Mouse (Mus musculus) NIH3T3 (cell line): ENCODE results near the gene C1qtnf7.

Source experiments
- DNase-seq: peaks from one replicate; pipeline ENCODE4 v3.0.0-alpha.2; 2012; ENCODE audit warnings: low read depth

C1qtnf7 gene

DNA sequence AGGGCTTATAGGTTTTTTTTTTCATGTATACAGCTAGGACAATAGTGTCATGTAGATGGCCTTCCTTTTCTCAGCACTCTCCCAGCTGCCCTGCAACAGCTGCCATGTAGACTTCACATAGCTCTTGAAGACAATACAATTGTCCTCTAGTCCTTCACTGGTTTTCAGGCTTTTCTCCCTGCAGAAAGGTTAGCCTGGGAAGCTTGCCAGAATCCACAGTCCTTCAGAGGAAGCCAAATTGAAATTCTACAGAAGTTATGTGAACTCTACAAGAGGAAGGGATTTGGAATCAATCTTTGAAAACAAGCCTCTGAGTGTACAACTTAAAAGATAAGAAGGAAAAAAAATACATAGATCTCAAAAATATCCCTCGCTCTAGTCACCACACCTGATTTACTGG is 94.4 kb downstream of the C1qtnf7 start:
- no peak for DNase-seq

DNA sequence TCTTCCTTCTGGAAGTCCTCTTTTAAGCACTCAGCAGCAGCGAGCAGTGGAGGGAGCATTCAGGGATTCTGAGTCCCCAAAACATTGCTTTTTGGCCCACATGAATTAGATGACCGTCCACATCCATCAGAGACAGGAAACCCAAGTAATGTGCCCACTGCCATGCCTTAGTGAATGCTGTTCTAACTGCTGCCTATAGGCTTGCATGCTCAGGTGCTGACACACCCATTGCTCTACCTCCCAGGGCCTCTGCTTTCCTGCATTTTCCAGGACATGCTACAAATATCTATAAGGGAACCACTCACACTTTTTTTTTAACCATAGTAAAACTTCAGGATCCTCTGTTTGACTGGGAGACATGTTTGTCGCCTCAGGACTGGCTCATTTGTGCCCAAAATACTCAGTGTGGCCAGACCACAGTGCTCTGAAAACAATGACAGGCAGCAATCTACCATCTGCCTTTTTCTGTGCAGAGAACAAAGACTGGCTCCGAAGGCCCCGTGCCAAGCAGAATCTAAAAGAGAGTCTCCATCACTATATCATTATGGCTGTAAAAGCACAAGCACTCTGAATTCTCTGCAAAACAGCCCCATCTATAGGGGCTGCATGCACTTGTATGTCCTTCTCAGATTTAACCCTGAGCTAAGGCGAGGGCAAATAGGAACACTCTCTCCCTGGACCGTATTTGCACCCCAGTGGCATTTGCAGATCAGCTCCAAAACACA is 106.4 kb downstream of the C1qtnf7 start:
- DNase-seq: no peak

DNA sequence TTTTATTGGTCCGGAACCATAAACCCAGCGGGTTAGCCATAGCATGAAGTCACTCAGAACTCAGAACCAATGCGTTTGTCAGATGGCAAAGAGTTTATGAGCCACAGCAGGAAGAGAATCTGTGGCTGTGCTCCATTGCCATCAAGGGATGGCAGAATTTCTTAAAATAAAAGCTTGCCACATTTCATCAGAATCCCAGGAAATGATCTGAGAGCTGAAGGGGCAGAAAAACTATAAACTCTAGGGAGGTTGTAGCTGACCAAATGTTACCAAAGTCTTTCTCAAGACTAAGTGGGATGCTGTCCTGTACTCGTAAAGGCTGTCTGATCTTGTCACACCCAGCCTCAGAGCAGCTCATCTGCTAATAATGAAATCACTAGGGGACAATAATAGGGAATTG is 110.1 kb downstream of the C1qtnf7 start:
- DNase-seq: no peak

GRCm38 (mm10) chr5:43634071-43634601 is 118.8 kb downstream of the C1qtnf7 start:
- no peak for DNase-seq

GRCm38 (mm10) chr5:43634602-43635081 is 119.3 kb downstream of the C1qtnf7 start:
- peak; percentile 51 for DNase-seq

GRCm38 (mm10) chr5:43645020-43645419 is 129.7 kb downstream of the C1qtnf7 start:
- peak; percentile 54 for DNase-seq

GRCm38 (mm10) chr5:43647098-43647774 is 131.9 kb downstream of the C1qtnf7 start:
- DNase-seq: no peak

DNA sequence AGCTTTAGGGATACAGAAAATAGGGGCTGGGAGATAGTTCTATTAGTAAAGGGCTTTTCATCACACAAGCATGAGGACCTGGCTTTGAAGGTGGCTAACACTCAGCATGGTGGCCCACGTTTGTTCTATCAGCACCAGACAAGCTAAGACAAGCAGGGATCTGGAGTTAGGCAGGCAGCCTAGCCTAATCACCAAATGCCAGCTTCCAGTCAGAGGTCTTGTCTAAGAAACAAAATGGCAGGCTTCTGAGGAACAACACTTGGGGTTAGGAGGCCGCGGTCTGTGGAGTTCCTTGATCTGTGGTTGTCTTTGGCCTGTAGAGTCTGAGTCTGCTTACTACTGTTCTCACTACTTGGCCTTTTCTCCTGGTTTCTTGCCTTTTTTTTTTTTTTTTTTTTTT is 146.2 kb downstream of the C1qtnf7 start:
- peak; percentile 46 for DNase-seq

DNA sequence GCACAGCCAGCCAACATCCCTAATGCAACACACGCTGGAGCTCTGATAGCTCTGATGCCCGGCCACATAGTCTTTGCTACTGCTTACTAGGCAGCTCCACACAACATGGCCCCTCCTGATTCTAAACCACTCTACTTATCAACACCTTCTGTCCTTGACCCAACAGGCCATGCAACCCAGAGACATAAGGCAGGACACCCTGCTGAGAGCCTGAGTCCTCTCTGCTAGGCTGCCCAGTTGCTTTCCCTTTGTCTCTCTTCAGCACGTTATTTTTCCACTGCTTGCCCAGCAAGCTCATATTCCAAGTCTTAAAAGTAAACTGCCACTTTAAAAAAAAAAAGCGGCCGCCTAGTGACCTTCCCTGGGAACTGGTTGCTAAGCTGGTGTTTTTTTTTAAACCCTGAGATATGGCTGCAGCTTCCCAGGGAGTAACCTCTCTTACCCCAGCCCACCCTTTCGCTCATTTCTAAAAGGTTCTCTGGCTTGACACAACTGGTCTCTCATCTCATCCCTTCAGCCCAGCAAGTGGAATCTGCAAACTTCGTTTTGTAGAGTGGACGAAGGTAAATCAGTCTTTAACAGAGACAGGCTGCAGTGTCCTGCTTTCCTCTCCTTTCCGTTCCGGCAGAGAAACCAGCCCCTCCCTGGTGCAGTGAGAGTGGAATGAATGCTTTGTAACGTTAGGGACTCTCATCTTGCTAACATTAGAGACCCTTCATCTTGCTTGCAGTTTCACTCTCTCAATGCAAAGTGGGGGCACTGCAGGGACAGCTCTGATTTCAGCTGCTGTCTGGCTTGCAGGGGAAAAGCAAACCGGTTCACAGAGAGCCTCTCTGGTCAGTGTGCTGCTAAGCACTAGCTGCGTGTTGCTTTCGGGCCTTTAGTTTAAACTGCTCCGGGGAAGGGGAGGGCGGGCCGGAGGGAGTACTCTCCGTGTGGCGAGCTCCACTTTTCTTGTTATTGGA is 146.9 kb downstream of the C1qtnf7 start, which contains the start of gene Cc2d2a:
Cc2d2a (plus strand) TSS at position 350 of the 965 bp plus-strand sequence.
- DNase-seq: peak; percentile 84

DNA sequence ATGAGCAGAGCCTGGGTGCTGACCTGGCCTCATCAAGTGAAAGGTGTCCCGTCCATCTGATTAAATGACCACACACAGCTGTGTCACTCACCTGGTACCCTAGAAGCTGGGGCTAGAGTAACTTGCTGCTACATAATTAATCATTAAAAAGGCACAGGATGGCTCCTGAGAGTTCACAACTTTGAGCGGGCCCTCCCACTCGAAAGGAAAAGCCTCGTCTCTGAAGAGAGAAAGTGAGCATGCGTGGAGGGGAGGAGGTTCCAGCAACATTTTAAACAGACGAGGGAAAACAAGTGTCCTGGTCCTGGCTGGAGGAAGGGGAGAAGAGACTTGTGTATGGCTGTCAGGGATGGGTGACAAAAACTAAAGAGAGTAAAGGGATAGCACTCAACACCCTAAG is 148.2 kb downstream of the C1qtnf7 start:
- no peak for DNase-seq

- DNase-seq: no peak
Observed at GRCm38 (mm10) chr5:43665144-43665543, 149.8 kb downstream of the C1qtnf7 start.
